Mouse (Mus musculus): ENCODE data around the gene Eif4e.

Gene Eif4e

DNA sequence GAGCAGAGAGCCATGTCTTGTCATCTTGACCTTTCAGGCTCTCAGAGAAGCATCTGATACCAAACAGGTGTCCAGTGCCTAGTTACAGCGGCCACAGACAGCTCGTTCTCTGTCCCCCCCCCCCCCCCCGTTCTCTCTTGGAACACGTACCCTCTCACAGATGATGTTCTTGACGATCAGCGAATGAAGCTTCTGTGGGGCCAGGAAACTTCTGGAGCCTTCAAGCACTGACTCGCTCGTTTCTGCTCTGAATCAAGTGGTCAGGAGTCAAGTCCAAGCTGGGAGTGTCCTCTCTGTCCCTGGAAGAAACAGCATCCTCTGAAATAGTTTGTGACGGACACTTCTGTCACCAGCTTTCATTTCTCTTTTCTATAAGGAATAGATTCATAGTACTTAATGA lies 62.0 kb downstream of the Eif4e start:
- no peak for DNase-seq

DNA sequence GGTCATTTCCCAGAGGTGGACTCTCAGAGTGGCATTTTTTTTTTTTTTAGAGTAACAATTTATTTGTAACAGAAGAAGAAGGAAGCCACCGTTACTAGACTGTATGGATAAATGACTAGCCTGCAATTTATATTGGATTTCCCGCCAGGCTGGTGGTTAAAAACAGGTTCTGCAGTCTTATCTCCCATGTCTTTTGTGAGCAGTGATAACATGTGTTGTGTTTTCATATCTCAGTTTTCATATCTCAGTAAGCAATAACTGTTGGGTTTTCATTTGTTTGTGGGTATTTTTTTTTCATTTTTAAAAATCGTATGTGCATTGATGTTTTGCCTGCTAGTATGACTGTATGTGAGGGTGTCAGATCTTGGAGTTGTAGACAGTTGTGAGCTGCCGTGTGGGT lies 65.0 kb downstream of the Eif4e start:
- DNase-seq: no peak

DNA sequence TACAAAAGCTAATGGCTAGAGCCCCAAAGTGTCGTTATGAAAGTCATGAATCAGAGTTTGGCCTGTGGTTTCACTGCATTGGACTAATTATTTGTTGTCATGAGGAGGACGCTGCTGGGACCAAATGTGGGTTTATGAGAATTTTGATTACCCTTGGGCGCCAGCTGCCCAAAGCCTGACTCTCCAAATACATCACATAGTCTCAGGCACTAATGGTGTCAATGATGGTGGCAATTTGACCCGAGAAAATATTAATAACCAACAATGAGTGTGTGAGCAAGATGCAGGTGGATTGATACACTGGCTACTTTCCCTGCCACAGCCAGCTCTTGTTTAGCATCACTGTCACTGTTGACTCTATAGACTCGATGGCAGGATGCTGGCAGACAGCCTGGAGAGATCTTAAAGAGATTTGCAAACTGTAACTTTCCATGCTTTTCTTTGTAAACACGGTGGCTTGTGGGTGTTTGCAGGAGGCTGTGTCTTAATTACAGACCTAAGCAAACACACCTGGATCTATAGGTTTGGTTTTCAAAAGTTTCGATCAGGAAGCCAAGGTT lies 65.9 kb downstream of the Eif4e start:
- DNase-seq: no peak

GRCm38 (mm10) chr3:138593131-138593530 lies 67.2 kb downstream of the Eif4e start:
- DNase-seq: no peak

DNA sequence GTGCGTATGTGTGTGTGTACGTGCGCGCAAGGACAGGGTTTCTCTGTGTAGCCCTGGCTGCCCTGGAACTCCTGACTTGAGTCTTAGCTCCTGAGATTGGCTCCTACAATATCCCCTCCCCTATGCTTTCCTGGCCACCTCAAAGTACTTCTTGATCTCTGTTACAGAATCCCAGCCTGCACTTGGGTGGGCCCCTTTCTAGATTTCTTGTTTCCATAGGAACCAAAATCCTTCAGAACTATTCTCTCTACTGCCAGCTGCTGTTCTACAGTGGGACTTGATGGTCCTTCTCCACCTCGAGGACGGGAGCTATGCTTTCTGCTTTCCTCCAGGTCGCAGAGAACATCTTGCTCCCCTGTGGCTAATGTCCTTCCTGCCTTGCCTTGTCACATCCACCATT lies 67.9 kb downstream of the Eif4e start:
- no peak for DNase-seq

DNA sequence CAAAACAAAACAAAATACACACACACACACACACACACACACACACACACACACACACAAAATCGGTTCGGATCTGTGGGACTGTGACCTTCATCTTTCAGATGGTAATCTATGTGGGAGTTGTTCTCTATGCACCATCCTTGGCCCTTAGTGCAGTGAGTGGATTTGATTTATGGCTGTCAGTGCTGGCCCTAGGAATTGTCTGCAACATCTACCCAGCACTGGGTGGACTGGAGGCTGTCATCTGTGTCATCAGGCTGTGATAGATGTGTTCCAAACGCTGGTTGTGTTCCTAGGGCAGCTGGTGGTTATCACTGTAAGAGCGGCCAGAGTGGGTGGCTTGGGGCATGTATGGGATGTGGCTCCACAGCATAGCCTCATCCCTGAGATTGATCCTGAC lies 75.1 kb downstream of the Eif4e start:
- DNase-seq: no peak

- DNase-seq: peak in 1 of 2 experiments; percentile 15
These were observed 79.2 kb downstream of the Eif4e start for GRCm38 (mm10) chr3:138605132-138605531.

- no peak for DNase-seq
These were observed 82.7 kb downstream of the Eif4e start for GRCm38 (mm10) chr3:138608665-138609064.
